Mouse (Mus musculus) stomach, embryonic 16.5 days (tissue): ENCODE results near the gene Tnrc18. TPM values are rescaled to one million over a fixed set of nuclear protein-coding genes. Genes with fewer than 3 reads are reported as not detected.

Source experiments
- ATAC-seq: fragments of 200-750 bp; cut with Nextera tagmentation; 2 replicates; pipeline ENCODE4 v1.8.0; 2017; ENCODE audit warnings: moderate number of reproducible peaks, moderate TSS enrichment; ENCODE audit not compliant: insufficient read depth, low FRiP score
- H3K27ac ChIP-seq: fragments of 300-500 bp; sonication (generic); 2 replicates; pipeline ENCODE4 v1.5.1; 2014; ENCODE audit warnings: low read length
- H3K27me3 ChIP-seq: fragments of 300-500 bp; sonication (generic); 2 replicates; pipeline ENCODE4 v1.6.1; 2014; ENCODE audit warnings: low read length, control low read depth, mixed read lengths; ENCODE audit not compliant: control insufficient read depth, insufficient read depth
- H3K36me3 ChIP-seq: fragments of 300-500 bp; sonication (generic); 2 replicates; pipeline ENCODE4 v1.6.1; 2014; ENCODE audit warnings: low read length; ENCODE audit not compliant: control insufficient read depth, insufficient read depth
- H3K4me1 ChIP-seq: fragments of 300-500 bp; sonication (generic); 2 replicates; pipeline ENCODE4 v1.6.1; 2014; ENCODE audit warnings: low read length, control low read depth, mixed read lengths; ENCODE audit not compliant: control insufficient read depth, insufficient read depth
- H3K4me2 ChIP-seq: fragments of 300-500 bp; sonication (generic); 2 replicates; pipeline ENCODE4 v1.6.1; 2014; ENCODE audit warnings: low read depth, low read length, mixed read lengths
- H3K4me3 ChIP-seq: fragments of 300-500 bp; sonication (generic); replicated peaks from 2 replicates; pipeline ENCODE4 v1.5.1; 2014; ENCODE audit warnings: mild to moderate bottlenecking, low read length
- H3K9ac ChIP-seq: fragments of 300-500 bp; sonication (generic); 2 replicates; pipeline ENCODE4 v1.6.1; 2014; ENCODE audit warnings: low read length
- H3K9me3 ChIP-seq: fragments of 300-500 bp; sonication (generic); replicated peaks from 2 replicates; pipeline ENCODE4 v1.6.1; 2016; ENCODE audit warnings: low read length, control low read depth; ENCODE audit not compliant: control insufficient read depth
- WGBS: fragments of 180-500 bp; shearing (Covaris S2); extraction: QIAGEN DNeasy Blood & Tissue Kit; methylation state at CpG from one replicate; pipeline ENCODE4 v1.1.7; 2014; 5-methylcytosine and 5-hydroxymethylcytosine counted together
- polyA plus RNA-seq: library from polyadenylated mRNA; unstranded; fragments of >200 nt; fragmentation: Nextera tagmentation; extraction: Ambion mirVana; gene quantifications from 2 replicates; pipeline ENCODE4 v1.2.1, GENCODE M21; 2015

Tnrc18 gene
- polyA plus RNA-seq, 1 experiment from 2014 or later = 16.9 TPM

- Histone ChIP-seq H3K27me3 (no peaks in the 10 kb centered on the region), H3K4me3 (no peak overlapping the region), H3K9ac (no peak overlapping the region), H3K4me1 (peaks cover 28% of the 10 kb centered on the region), H3K27ac (0 out of 2 replicates have a peak overlapping the region, but pooled peaks have one; percentile 16), H3K36me3 (no peaks in the 10 kb centered on the region), H3K4me2 (no peak overlapping the region), H3K9me3 (no peaks in the 10 kb centered on the region)
- WGBS = 78% methylated on average over 5 of the region's 5 CpGs
- ATAC-seq = no peak
These were observed 8.2 kb upstream of the Tnrc18 start for GRCm38 (mm10) chr5:142825665-142826064.

GRCm38 (mm10) chr5:142824091-142824490 is 6.6 kb upstream of the Tnrc18 start:
- Histone ChIP-seq H3K27ac (peak overlapping the region; percentile 100), H3K4me3 (peak overlapping the region; percentile 88), H3K9me3 (no peaks in the 10 kb centered on the region), H3K9ac (peak overlapping the region; percentile 98), H3K36me3 (no peaks in the 10 kb centered on the region), H3K27me3 (no peaks in the 10 kb centered on the region), H3K4me2 (peak overlapping the region; percentile 91), H3K4me1 (peaks cover 28% of the 10 kb centered on the region)
- WGBS = 18% methylated on average over 6 of the region's 6 CpGs
- no peak for ATAC-seq

GRCm38 (mm10) chr5:142823096-142824062 is 5.9 kb upstream of the Tnrc18 start:
- H3K9me3 ChIP-seq = no peaks in the 10 kb centered on the region
- H3K9ac ChIP-seq = peak overlapping the region; percentile 98
- H3K36me3 ChIP-seq = no peaks in the 10 kb centered on the region
- H3K4me2 ChIP-seq = peak overlapping the region; percentile 91
- H3K4me3 ChIP-seq = peak overlapping the region; percentile 88
- H3K27me3 ChIP-seq = no peaks in the 10 kb centered on the region
- 5% methylated on average over 31 of the region's 31 CpGs for WGBS
- peaks cover 28% of the 10 kb centered on the region for H3K4me1 ChIP-seq
- H3K27ac ChIP-seq = peak overlapping the region; percentile 100
- peak; percentile 71 for ATAC-seq

- H3K27me3 ChIP-seq = no peaks in the 10 kb centered on the region
- peak overlapping the region; percentile 91 for H3K4me2 ChIP-seq
- H3K27ac ChIP-seq = peak overlapping the region; percentile 100
- ATAC-seq = no peak
- no peaks in the 10 kb centered on the region for H3K36me3 ChIP-seq
- no peaks in the 10 kb centered on the region for H3K9me3 ChIP-seq
- H3K4me3 ChIP-seq = peak overlapping the region; percentile 88
- H3K9ac ChIP-seq = peak overlapping the region; percentile 98
- peaks cover 28% of the 10 kb centered on the region for H3K4me1 ChIP-seq
- WGBS = under 1% methylated on average over 35 of the region's 36 CpGs
These were observed 5.0 kb upstream of the Tnrc18 start for GRCm38 (mm10) chr5:142822286-142823095.

GRCm38 (mm10) chr5:142821974-142822285 is 4.5 kb upstream of the Tnrc18 start:
- H3K4me3 ChIP-seq = peak overlapping the region; percentile 88
- peak overlapping the region; percentile 100 for H3K27ac ChIP-seq
- H3K36me3 ChIP-seq = no peaks in the 10 kb centered on the region
- peaks cover 28% of the 10 kb centered on the region for H3K4me1 ChIP-seq
- peak overlapping the region; percentile 91 for H3K4me2 ChIP-seq
- WGBS = under 1% methylated on average over 9 of the region's 9 CpGs
- H3K9me3 ChIP-seq = no peaks in the 10 kb centered on the region
- peak overlapping the region; percentile 98 for H3K9ac ChIP-seq
- ATAC-seq = no peak
- no peaks in the 10 kb centered on the region for H3K27me3 ChIP-seq

GRCm38 (mm10) chr5:142821266-142821973 is 4.0 kb upstream of the Tnrc18 start:
- Histone ChIP-seq H3K36me3 (no peaks in the 10 kb centered on the region), H3K9ac (peak overlapping the region; percentile 98), H3K4me2 (peak overlapping the region; percentile 91), H3K4me3 (peak overlapping the region; percentile 88), H3K9me3 (no peaks in the 10 kb centered on the region), H3K4me1 (peaks cover 28% of the 10 kb centered on the region), H3K27me3 (no peaks in the 10 kb centered on the region), H3K27ac (peak overlapping the region; percentile 100)
- 0% methylated on average over 36 of the region's 36 CpGs for WGBS
- peak; percentile 11; the same call in 1 of the 2 replicates for ATAC-seq

GRCm38 (mm10) chr5:142820276-142821265 is 3.1 kb upstream of the Tnrc18 start:
- under 1% methylated on average over 53 of the region's 53 CpGs for WGBS
- Histone ChIP-seq H3K9ac (peak overlapping the region; percentile 98), H3K4me1 (peaks cover 23% of the 10 kb centered on the region), H3K4me3 (peak overlapping the region; percentile 88), H3K4me2 (peak overlapping the region; percentile 91), H3K27me3 (no peaks in the 10 kb centered on the region), H3K27ac (peak overlapping the region; percentile 100), H3K9me3 (no peaks in the 10 kb centered on the region), H3K36me3 (no peaks in the 10 kb centered on the region)
- no peak for ATAC-seq
